ENCODE assay signal across 8 mouse cellular contexts in the genomic region with DNA sequence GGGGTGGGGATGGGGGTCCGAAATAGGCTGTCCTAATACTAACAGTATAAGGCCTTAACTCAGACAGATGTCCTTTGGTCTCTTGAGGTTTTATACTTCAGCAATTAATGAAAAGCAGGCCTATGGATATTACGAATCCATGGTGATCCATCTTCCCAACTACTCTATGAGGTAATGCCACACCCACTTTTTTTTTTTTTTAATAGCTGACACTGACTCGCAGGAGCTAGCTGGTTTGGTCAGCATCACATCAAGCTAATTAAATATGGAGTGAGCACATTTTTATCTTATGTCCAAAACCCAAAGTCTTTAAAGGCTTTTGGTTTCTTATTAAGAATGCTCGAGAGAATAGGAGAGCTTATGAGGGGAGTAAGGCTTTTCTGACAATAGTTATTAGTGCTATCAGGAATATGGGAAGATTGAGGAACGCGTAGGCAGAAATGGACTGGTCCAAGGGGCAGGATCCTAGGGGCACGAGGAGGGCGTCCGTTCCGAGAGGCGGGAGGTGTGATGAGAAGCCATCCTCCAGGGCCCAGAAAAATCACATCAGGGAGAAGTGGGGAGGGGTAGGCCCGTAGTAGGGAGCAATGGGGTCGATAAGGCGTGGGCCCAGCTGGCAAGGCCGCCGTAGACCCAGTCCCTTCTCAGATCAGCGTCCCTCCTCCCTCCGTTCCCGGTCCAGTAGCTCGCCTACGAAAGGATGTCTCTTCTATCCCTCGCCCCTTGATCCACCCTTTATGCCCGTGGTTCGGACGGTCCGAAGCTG. TPM values are rescaled to one million over a fixed set of nuclear protein-coding genes. Genes with fewer than 3 reads are reported as not detected.
A peak's percentile ranks its signal among the peaks of the same experiment; 100 is the strongest.
DNase-seq lines count a peak whose midpoint lies in the region; ATAC-seq and TF ChIP-seq lines count a peak whose summit lies in the region.

No protein-coding gene starts in this region.

- H3K4me2 ChIP-seq in liver, embryonic 11.5 days = peak overlapping the region; percentile 81

- H3K27me3 ChIP-seq in cerebellum, adult 2 months (ENCODE audit: control insufficient read depth, insufficient read depth, low read length) = no peaks in the 10 kb centered on the region
- H3K27me3 ChIP-seq in thymus, adult 2 months (ENCODE audit: control insufficient read depth, insufficient read depth, low read length) = no peaks in the 10 kb centered on the region
- H3K27me3 ChIP-seq in liver, embryonic 11.5 days (replicated peaks; ENCODE audit: control insufficient read depth, insufficient read depth, low read length) = no peaks in the 10 kb centered on the region

- peak; percentile 54 for ATAC-seq in liver, embryonic 11.5 days (replicated peaks; ENCODE audit: low FRiP score)

- no peak for TF ChIP-seq POLR2A in cerebellum, adult 2 months (IDR thresholded peaks at IDR 0.05; ENCODE audit: borderline replicate concordance, insufficient read depth, low read length)
- no peak for TF ChIP-seq POLR2A in thymus, adult 2 months (IDR thresholded peaks at IDR 0.05; ENCODE audit: control insufficient read depth, extremely low read depth, insufficient read depth, low read length, poor library complexity)
- TF ChIP-seq POLR2A in olfactory bulb, adult 2 months (IDR thresholded peaks at IDR 0.05; ENCODE audit: insufficient read depth, low read depth, low read length) = no peak

- H3K9ac ChIP-seq in liver, embryonic 11.5 days (ENCODE audit: low read depth, low read length) = peak overlapping the region; percentile 75

- no peaks in the 10 kb centered on the region for H3K9me3 ChIP-seq in liver, embryonic 11.5 days (ENCODE audit: control insufficient read depth, low read length)

- H3K4me3 ChIP-seq in cerebellum, adult 2 months (replicated peaks; ENCODE audit: insufficient read depth, low read depth, low read length) = peak overlapping the region; percentile 86
- peak overlapping the region; percentile 91 for H3K4me3 ChIP-seq in thymus, adult 2 months (ENCODE audit: control insufficient read depth, insufficient read depth, low read length)
- peak overlapping the region; percentile 78 for H3K4me3 ChIP-seq in liver, embryonic 11.5 days (ENCODE audit: low read depth, low read length)
- H3K4me3 ChIP-seq in olfactory bulb, adult 2 months (ENCODE audit: insufficient read depth, low read depth, low read length) = peak overlapping the region; percentile 69

- H3K36me3 ChIP-seq in thymus, adult 2 months (ENCODE audit: control insufficient read depth, insufficient read depth, low read length) = peaks cover 12% of the 10 kb centered on the region
- peaks cover 8% of the 10 kb centered on the region; the same call in 1 of the 2 replicates for H3K36me3 ChIP-seq in liver, embryonic 11.5 days (ENCODE audit: control insufficient read depth, insufficient read depth, low read length)

- 7% methylated on average over 26 of the region's 26 CpGs for WGBS in cerebellum, adult 2 months
- 10% methylated on average over 26 of the region's 26 CpGs for WGBS in thymus, adult 2 months
- 9% methylated on average over 26 of the region's 26 CpGs for WGBS in liver, embryonic 11.5 days
- 6% methylated on average over 26 of the region's 26 CpGs for WGBS in olfactory bulb, adult 2 months

- peaks cover 3% of the 10 kb centered on the region; the same call in 1 of the 2 replicates for H3K4me1 ChIP-seq in cerebellum, adult 2 months (ENCODE audit: control insufficient read depth, insufficient read depth, low read length)
- H3K4me1 ChIP-seq in thymus, adult 2 months (replicated peaks; ENCODE audit: control insufficient read depth, insufficient read depth, low read length) = peaks cover 4% of the 10 kb centered on the region; the same call in 1 of the 2 replicates
- peaks cover 2% of the 10 kb centered on the region; the same call in 1 of the 2 replicates for H3K4me1 ChIP-seq in liver, embryonic 11.5 days (replicated peaks; ENCODE audit: control insufficient read depth, insufficient read depth, low read length)
- peaks cover 3% of the 10 kb centered on the region; the same call in 1 of the 2 replicates for H3K4me1 ChIP-seq in olfactory bulb, adult 2 months (ENCODE audit: control insufficient read depth, insufficient read depth, low read length)

- DNase-seq in cerebellum, adult 2 months = no peak
- no peak for DNase-seq in cerebellum, postnatal 25 days
- DNase-seq in thymus, adult 2 months = no peak
- DNase-seq in thymus, postnatal 0 days (ENCODE audit: low spot score) = no peak
- DNase-seq in liver, embryonic 11.5 days (ENCODE audit: low spot score) = no peak
- no peak for DNase-seq in thymus, postnatal 36 days
- DNase-seq in kidney, postnatal 10 days = no peak

- no peak overlapping the region for H3K27ac ChIP-seq in cerebellum, adult 2 months (ENCODE audit: insufficient read depth, low read length)
- H3K27ac ChIP-seq in thymus, adult 2 months (ENCODE audit: control insufficient read depth, insufficient read depth, low read length) = no peak overlapping the region
- H3K27ac ChIP-seq in liver, embryonic 11.5 days (ENCODE audit: low read depth, low read length) = no peak overlapping the region
- peak overlapping the region; percentile 32; the same call in 1 of the 2 replicates for H3K27ac ChIP-seq in olfactory bulb, adult 2 months (ENCODE audit: insufficient read depth, low read depth, low read length)

- no peak for TF ChIP-seq CTCF in cerebellum, adult 2 months (IDR thresholded peaks at IDR 0.05; ENCODE audit: borderline replicate concordance, insufficient read depth, low read depth, low read length)
- no peak for TF ChIP-seq CTCF in thymus, adult 2 months (IDR thresholded peaks at IDR 0.05; ENCODE audit: borderline replicate concordance, control insufficient read depth, extremely low read depth, insufficient read depth, low read length, poor library complexity)
- TF ChIP-seq CTCF in olfactory bulb, adult 2 months (IDR thresholded peaks at IDR 0.05; ENCODE audit: insufficient read depth, low read depth, low read length) = no peak

RNA-seq across cellular contexts. Expression of a gene that starts 0.5 kb away (rescaled TPM):
- polyA plus RNA-seq in cerebellum, adult 2 months (2012; rRNA removed) = 145 and 146 TPM in 2 replicates
- polyA plus RNA-seq in thymus, adult 2 months (2012; rRNA removed) = 68.0 and 82.4 TPM in 2 replicates
- polyA plus RNA-seq in thymus, postnatal 0 days (2015; fragmentation: Nextera tagmentation; extraction: Ambion mirVana) = 27.7 and 29.7 TPM in 2 replicates
- polyA plus RNA-seq in liver, embryonic 11.5 days (2014; fragmentation: Nextera tagmentation; extraction: Ambion mirVana) = 6.0 and 8.1 TPM in 2 replicates
- polyA plus RNA-seq in olfactory bulb, adult 2 months (2012; ENCODE audit: insufficient read depth, insufficient read length, low replicate concordance, missing spikeins) = not detected in 2 replicates

RNA-seq across cellular contexts. Expression of a gene that starts 0.6 kb away (rescaled TPM):
- 4.7 and 6.2 TPM in 2 replicates for polyA plus RNA-seq in cerebellum, adult 2 months (2012; rRNA removed)
- 2.6 and 3.7 TPM in 2 replicates for polyA plus RNA-seq in thymus, adult 2 months (2012; rRNA removed)
- 1.3 and 2.0 TPM in 2 replicates for polyA plus RNA-seq in thymus, postnatal 0 days (2015; fragmentation: Nextera tagmentation; extraction: Ambion mirVana)
- polyA plus RNA-seq in liver, embryonic 11.5 days (2014; fragmentation: Nextera tagmentation; extraction: Ambion mirVana) = 3.0 and 3.2 TPM in 2 replicates
- polyA plus RNA-seq in olfactory bulb, adult 2 months (2012; ENCODE audit: insufficient read depth, insufficient read length, low replicate concordance, missing spikeins) = not detected in 2 replicates

RNA-seq across cellular contexts. Expression of a gene that starts 12.6 kb away (rescaled TPM):
- 26.7 and 28.9 TPM in 2 replicates for polyA plus RNA-seq in cerebellum, adult 2 months (2012; rRNA removed)
- 14.7 and 17.3 TPM in 2 replicates for polyA plus RNA-seq in thymus, adult 2 months (2012; rRNA removed)
- 14.0 and 14.2 TPM in 2 replicates for polyA plus RNA-seq in thymus, postnatal 0 days (2015; fragmentation: Nextera tagmentation; extraction: Ambion mirVana)
- polyA plus RNA-seq in liver, embryonic 11.5 days (2014; fragmentation: Nextera tagmentation; extraction: Ambion mirVana) = 25.7 and 26.4 TPM in 2 replicates
- not detected in 2 replicates for polyA plus RNA-seq in olfactory bulb, adult 2 months (2012; ENCODE audit: insufficient read depth, insufficient read length, low replicate concordance, missing spikeins)

RNA-seq across cellular contexts. Expression of a gene that starts 12.6 kb away (rescaled TPM):
- 26.8 and 30.1 TPM in 2 replicates for polyA plus RNA-seq in cerebellum, adult 2 months (2012; rRNA removed)
- polyA plus RNA-seq in thymus, adult 2 months (2012; rRNA removed) = 28.4 and 30.3 TPM in 2 replicates
- 4.3 and 4.7 TPM in 2 replicates for polyA plus RNA-seq in thymus, postnatal 0 days (2015; fragmentation: Nextera tagmentation; extraction: Ambion mirVana)
- 6.5 and 8.1 TPM in 2 replicates for polyA plus RNA-seq in liver, embryonic 11.5 days (2014; fragmentation: Nextera tagmentation; extraction: Ambion mirVana)
- polyA plus RNA-seq in olfactory bulb, adult 2 months (2012; ENCODE audit: insufficient read depth, insufficient read length, low replicate concordance, missing spikeins) = not detected in 2 replicates

RNA-seq across cellular contexts. Expression of a gene that starts 56.6 kb away (rescaled TPM):
- polyA plus RNA-seq in cerebellum, adult 2 months (2012; rRNA removed) = 11.7 and 12.5 TPM in 2 replicates
- polyA plus RNA-seq in thymus, adult 2 months (2012; rRNA removed) = 7.3 and 8.6 TPM in 2 replicates
- 20.8 and 21.9 TPM in 2 replicates for polyA plus RNA-seq in thymus, postnatal 0 days (2015; fragmentation: Nextera tagmentation; extraction: Ambion mirVana)
- 28.8 and 32.3 TPM in 2 replicates for polyA plus RNA-seq in liver, embryonic 11.5 days (2014; fragmentation: Nextera tagmentation; extraction: Ambion mirVana)
- not detected in 2 replicates for polyA plus RNA-seq in olfactory bulb, adult 2 months (2012; ENCODE audit: insufficient read depth, insufficient read length, low replicate concordance, missing spikeins)

Comparison
In these comparisons a context has a peak if more than half of its experiments do, and no peak if none do; other contexts are left out.
1. RNA of a gene that starts 12.6 kb away (polyA plus RNA-seq): 26.7 to 28.9 TPM in cerebellum, adult 2 months, 25.7 to 26.4 TPM in liver, embryonic 11.5 days, 14.7 to 17.3 TPM in thymus, adult 2 months and 14.0 to 14.2 TPM in thymus, postnatal 0 days; not detected in olfactory bulb, adult 2 months; every median in the first group is over 10 times any median in the second.
2. Peak in every context shown above with its lines, with median percentiles within 50 percentile points of each other: H3K4me3 ChIP-seq.